Mouse (Mus musculus) gastrocnemius, adult 18-20 months (tissue): ENCODE results near the gene Gm12830. TPM values are rescaled to one million over a fixed set of nuclear protein-coding genes. Genes with fewer than 3 reads are reported as not detected.

Source experiments
- total RNA-seq, 2 experiments: library from RNA; stranded (reverse); gene quantifications; 2 replicates each; pipeline ENCODE4 v1.2.3; 2021

The Gm12830 gene
- total RNA-seq, 2 experiments from 2014 or later, result not detected

Other genes with a start within 250 kb of the Gm12830 start
- gene Foxd2, start 87.2 kb downstream of the Gm12830 start, total RNA-seq, result under 1 TPM in 1 of 2 experiments, not detected in 1; 0.24 TPM
- gene Foxe3, start 104.3 kb downstream of the Gm12830 start, total RNA-seq, result not detected
- 10 to 100 TPM; 16.9 to 17.1 TPM for gene Cmpk1, start 165.5 kb downstream of the Gm12830 start, total RNA-seq
- gene Stil, start 178.4 kb downstream of the Gm12830 start, total RNA-seq, result not detected
- 1 to 10 TPM in 1 of 2 experiments, under 1 TPM in 1; 0.93 to 1.0 TPM for gene Tal1, start 234.7 kb downstream of the Gm12830 start, total RNA-seq